Mouse (Mus musculus) kidney, adult 9 months (tissue): ENCODE measurements around the gene Rad21l.
A peak's percentile ranks its signal among the peaks of the same experiment; 100 is the strongest.

Experiments
- DNase-seq: peaks from one replicate; pipeline ENCODE4 v3.0.0; 2022

Gene Rad21l

GRCm38 (mm10) chr2:151668433-151668832, at the start of gene Rad21l:
Rad21l (minus strand) TSS chr2:151668533.
- no peak for DNase-seq

DNA sequence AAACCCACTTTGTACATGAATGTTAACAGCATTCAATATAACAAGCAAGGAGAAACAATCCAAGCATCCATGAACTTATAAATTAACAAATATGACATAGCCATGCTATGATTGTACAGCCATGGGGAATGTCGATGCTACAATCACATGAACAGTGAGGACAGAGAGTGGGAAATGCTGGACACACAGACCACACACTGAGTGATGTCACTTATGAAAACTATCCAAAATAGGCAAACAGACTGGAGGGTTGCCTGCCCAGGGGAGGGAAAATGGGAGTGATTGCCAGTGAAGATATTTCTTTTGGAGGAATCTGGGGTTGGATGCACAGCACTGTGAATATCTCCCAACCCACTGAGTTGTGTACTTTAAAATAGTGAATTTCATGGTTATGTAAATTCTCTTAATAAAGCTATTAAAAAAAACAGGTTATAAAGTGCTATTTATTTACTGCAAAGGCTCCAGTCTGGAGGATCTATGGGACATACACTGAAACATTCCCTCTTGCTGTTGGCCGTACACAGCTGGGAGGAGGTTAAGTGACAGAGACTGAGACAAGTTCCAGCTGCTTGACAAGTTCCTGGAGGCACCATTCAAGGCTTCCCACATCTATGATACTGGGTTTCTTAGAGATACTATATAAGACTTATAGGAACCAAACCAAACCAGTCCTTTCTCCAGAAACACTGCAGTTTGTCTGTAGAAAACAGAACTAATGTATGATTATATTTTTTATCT, 48.2 kb upstream of the Rad21l start:
- no peak for DNase-seq

DNA sequence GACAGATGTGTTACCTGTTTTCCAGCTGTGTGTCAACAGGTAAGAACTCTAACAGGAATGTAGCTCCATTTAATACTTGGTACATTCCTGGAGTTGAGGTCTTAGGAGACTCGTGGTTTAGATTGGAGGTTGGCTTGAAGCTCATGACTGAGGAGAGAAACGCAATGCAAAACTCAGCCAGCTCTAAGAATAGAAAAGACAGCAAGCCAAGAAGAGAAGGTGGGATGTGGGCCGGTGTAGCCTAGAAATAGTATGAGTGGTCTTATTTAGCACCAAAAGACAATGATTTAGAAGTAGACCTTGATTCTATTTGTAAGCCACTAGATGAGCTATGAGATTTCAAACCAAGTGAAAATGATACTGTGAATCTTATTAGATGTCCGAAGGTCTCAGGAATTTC, 47.2 kb upstream of the Rad21l start:
- DNase-seq, result no peak

DNA sequence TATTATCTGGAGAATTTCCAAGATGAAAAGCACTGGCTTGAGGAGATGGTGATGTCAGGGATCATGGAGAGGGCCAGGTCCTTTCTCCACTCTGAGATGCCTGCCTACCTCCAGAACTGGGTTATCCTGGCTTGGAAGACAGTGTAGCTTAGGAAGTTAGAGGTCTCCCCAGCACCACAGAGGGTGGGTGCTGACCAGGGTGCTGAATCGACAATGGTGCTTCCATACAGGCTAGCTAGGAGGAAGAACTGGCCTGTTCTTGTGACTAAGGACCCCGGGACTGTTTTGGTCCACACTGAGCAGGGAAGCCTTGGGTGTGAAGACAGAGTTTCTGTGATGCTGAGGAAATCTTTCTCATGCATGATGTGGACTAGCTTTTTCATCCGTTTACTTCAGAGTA, 44.3 kb upstream of the Rad21l start:
- peak; percentile 9 for DNase-seq

GRCm38 (mm10) chr2:151702851-151703190, 34.5 kb upstream of the Rad21l start:
- no peak for DNase-seq

DNA sequence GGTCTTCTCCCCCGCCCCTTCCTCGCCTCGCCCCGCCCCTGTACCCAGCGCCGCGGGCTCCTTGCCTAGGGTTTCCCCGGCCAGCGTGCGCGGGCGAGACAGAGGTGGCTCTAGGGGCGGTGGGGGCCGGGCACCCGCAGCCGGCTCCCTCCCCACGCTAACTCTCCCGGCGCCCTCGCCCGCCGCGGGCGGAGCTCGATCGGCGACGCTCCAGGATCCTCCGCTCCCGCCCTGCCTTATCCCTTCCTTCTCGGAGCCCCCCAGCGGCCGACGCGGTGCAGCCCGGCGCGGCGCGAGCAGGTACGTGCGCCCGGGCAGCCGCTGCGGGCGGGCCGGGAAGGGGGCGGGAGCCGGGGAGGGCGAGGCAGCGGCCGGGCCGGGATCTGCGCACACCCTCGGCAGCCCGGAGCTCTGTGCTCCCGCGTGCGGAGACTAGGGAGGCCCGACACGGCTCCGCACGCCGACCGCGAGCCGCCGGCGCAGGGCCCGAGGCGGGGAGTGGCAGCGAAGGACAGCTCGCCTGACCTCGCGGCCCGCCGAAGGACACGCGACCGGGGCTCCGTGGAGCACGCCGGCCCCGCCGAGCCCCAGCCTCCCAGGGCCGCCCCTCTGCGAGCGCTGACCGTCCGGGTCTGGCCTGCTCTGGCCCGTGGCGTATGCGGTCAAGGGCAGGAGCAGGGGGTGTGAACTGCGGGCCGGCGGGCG, 34.0 kb upstream of the Rad21l start:
- peak; percentile 26 for DNase-seq

- DNase-seq, result no peak
These were observed 33.2 kb upstream of the Rad21l start, which contains the start of gene Tmem74b for GRCm38 (mm10) chr2:151701231-151702145. Tmem74b (plus strand) TSS chr2:151702008.

- DNase-seq, result no peak
These were observed 14.6 kb upstream of the Rad21l start for GRCm38 (mm10) chr2:151682976-151683375.

- DNase-seq, result peak; percentile 10
These were observed 14.0 kb upstream of the Rad21l start for GRCm38 (mm10) chr2:151682357-151682756.

GRCm38 (mm10) chr2:151676234-151676633, 7.9 kb upstream of the Rad21l start:
- no peak for DNase-seq

- DNase-seq, result no peak
These were observed 2.6 kb upstream of the Rad21l start for GRCm38 (mm10) chr2:151670968-151671329.

DNA sequence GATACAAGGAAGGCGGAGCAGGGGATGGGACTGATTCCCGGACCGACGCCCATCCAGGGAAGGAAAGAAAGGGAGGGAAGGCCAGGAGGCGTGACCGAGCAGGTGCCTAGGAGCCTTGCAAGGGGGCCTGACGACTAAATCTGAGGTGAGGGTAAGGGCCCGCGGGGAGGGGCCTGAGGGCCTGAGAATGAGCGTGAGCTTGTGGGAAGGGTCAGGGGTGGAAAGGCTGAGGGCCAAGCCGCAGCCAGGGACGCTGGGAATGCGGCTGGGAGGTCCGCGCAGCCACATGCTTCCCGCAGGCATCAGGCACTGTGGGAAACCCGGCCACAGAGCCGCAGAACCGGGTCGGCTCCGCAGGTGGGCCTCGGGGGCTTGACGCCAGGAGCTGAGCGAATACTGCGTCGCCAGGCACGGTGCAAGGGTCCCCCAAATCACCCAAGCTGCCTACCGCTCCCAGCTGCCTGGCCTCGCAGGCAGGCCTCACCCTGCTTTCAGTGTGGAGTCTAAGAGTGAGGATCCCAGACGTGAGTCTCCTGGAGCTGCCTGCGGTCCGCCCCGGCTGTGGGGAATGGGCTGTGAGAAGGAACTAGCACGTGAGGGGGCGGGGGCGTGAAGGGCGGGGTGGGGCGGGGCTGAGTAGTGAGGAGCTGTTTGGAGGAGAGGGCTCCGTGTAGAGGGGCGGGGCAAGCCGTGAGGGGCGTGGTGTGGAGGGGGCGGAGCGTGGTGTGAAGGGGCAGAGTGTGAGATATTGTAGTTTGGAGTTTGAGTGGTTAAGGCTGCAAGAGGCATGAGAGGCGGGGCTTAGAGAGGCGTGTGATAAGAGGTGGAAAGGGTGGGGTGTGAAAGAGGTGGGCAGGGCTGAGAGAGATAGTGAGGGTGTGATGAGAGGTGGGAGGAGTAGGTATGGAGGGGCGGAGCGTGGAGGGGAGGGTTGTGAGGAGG, 2.0 kb upstream of the Rad21l start:
- DNase-seq, result no peak

DNA sequence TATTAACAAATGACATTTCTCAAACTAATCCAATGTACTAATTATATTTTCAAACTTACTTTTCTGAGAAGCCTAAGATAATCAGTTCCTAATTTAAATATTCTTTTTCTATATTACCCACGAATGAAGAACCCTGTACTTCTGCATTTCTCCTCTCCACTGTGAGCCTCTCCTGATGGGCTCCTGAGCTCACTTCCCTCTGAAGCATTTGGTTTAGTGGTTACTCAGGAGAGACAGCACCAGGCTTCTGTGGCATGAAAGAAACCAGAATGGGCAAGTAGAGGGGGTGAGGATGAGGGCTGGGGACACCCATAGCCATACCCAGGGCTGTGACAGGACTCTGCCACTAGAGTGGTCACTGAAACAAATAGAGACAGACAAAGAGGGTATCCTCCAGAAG, 16.3 kb downstream of the Rad21l start:
- DNase-seq, result no peak

DNA sequence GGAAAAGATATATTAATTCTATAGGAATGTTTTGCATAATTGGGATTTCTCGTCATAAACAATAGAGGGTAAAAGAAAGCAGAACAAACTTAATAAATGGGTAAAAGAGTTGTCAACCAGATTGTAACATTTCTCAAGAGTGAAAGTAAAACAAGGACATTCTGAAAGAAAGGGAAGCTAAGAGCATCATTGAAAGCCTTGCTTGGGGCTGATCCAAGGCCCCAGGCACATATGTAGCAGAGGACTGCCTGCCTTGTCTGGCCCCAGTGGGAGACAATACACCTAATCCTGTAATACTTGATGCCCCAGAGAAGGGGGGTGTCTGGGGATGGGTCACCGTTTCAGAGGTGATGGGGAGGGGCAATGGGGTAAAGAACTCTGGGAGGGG, 32.3 kb downstream of the Rad21l start:
- DNase-seq, result no peak

GRCm38 (mm10) chr2:151635362-151636014, 32.8 kb downstream of the Rad21l start:
- DNase-seq, result no peak

- DNase-seq, result no peak
These were observed 33.4 kb downstream of the Rad21l start for GRCm38 (mm10) chr2:151634903-151635302.

DNA sequence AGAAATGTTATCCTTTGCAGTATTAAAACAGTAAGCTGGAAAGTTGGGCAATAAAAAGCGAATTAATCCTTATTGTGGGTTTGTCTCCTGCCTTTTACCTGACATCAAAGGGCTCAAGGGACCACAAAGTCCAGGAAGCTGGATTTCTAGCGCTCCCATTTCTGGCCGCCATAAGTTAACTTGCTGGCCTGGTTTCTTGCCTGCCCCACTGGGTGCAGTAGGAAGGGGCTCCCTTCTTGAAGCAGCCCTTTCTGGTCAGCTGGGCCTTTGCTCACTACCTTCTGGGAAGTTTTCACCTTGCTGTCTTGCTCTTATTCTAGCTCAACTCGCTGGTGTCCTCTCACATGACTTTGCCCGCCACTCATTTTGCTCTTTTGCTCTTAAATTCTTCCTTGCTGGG, 35.4 kb downstream of the Rad21l start:
- DNase-seq, result no peak

GRCm38 (mm10) chr2:151632159-151632814, 36.0 kb downstream of the Rad21l start, which contains the start of gene Snph:
Snph (minus strand) TSS chr2:151632593.
- DNase-seq, result peak; percentile 46

DNA sequence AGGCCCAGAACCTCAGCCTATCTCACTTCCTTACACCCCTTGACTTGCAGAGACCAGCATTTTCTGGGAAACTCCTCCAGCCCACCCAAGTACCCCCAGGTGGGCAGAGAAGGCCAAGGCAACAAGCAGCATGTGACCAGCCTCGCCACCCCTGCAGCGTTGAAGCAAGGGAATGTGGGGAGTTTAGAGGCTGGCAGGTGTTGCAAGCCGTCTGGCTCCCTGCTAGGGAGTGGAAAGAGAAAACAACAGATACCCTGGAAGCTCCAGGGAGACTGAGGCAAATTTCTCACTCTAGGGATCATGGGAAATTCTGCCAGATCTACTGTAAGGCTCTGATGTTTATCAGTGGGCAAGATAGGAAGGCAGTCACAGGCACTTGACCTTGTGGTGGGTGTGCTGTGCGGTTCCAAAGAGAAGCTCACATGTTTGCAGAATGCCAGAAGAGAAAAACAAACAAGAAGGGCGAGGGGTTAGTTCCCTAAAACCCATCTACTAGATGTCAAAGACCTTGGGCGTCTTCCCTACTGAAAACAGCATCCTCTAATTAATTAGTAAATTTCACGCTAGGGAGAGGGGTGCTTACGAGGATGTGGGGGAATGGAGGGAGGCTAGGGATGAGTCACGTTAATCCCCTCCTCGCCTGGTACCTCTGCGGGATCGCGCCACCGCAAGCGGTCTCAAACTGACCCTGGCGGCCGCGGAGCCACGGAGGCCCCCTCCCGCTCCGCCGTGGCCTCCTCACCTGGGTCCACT, 36.8 kb downstream of the Rad21l start:
- DNase-seq, result no peak

DNA sequence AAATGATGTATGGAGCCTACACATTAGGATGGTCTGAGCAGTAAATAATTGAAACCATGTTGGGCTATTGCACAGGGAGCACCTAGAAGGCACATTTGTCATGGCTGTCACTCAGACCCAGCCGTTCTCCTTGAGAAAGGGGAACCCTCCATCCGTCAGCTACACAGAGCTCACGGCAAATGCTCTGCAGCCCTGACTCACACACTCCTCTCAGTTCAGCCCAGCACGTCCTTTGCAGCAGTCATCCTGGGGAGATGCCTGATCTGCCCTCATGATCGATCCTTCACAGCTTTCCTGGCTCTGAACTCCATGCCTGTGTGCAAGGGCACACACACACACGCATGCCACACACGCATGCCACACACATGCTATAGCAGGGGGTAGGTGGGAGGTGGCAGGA, 39.0 kb downstream of the Rad21l start:
- DNase-seq, result no peak
